Mouse (Mus musculus) thymus, adult 18-20 months (tissue): Measurements from ENCODE around the gene Tagap.

Source experiments
- DNase-seq, 2 experiments: peaks; one replicate each; pipeline ENCODE4 v3.0.0; 2022; ENCODE audit warnings: mixed read lengths in 2 of 2

Tagap gene

GRCm38 (mm10) chr17:7925413-7926160 lies at the start of gene Tagap:
TSS of gene Tagap (plus strand) at chr17:7926000.
- peak; percentile 23 to 38 for DNase-seq

DNA sequence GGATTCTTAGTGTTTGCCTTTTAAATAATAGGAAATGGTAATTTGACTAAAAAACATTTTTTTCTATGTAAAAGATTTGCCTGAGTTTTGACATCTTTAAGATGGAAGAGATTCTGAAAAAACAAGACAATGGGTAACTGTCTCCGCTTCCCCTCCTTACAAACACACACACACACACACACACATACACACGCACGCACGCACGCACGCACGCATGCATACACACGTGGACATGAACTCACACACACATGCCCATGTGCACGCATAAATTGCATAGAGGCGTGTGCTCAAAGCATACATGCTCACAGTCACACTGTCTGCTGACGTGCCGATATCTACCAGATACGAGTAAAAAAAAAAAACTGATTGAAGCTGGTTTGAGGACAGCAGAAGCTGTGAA lies 49.3 kb upstream of the Tagap start:
- DNase-seq = no peak

- DNase-seq = no peak
Measured at GRCm38 (mm10) chr17:7877191-7877764, 48.5 kb upstream of the Tagap start.

GRCm38 (mm10) chr17:7877878-7878277 lies 47.9 kb upstream of the Tagap start:
- DNase-seq = no peak

- no peak for DNase-seq
Measured at GRCm38 (mm10) chr17:7879529-7879928, 46.3 kb upstream of the Tagap start.

DNA sequence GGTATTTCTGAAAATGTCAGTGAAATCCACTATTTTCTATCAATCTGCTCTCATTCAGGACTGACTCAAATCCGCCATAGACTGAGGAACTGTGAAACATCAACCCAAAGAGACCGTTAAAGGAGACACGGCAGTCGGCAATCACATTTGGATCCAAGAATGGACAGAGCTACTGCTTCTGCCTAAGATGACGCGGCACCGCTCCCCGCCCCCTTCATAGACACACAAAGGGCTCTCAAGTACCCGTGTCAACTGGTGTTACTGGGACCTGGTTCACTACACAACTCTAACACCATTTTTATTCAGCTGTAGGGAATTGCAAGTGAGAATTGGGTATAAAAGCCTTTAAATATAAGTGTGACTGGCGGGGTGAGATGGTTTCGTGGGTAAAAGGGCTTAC lies 42.7 kb upstream of the Tagap start:
- no peak for DNase-seq

DNA sequence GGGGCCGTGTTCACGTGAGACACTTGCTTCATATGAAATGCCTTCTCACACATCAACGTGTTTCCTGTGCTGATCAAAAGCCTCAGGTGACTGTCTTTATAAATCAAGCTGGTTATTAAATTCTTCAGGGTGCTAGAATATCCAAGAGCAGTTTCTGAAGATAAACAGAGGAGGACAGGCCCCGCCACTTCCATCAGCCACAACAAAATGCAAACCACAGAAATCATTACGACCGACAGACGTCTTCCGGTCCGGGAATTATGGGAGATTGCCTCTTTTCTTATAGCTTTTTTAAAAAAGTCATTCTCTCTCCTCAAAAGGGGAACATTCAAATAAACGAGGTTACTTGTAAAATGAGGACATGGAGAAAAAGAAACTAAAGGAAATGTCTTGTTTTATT lies 41.2 kb upstream of the Tagap start:
- DNase-seq = no peak

DNA sequence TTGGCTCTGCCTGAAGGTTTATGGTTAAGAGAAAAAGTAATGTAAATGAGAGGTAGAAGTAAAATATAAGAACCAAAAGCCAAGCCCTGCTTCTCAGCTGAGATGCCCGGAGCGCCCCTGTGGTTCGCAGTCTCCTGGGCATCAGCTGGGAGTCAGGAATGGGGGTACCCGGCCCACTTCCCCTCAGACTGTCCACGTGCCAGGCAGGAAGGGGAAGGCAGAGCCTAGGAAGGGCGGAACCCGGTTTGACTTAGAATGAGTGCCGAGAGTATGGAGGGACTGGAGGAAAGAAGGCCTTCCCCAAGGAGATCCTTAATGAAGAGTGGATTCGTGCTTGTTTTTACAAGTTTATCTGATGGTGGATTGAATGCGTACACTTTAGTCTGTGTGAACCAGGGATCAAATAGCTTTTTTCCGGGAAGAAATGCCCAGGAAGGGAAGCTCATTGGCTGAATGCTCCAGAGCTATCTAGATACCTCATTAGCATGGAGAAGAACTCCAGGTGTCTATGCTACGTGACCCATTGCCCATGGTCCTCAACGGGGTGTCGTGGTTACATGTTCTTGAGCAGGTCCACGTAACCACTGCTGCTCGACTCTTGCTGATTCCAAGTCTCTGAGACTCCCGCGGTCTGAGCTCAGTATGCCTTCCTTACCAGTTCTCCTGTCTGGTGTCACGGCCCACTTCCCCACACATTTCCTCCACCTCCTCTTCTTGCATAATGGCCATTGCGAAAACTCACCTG lies 38.6 kb upstream of the Tagap start:
- DNase-seq = no peak

- DNase-seq = no peak
Measured at GRCm38 (mm10) chr17:7888291-7888690, 37.5 kb upstream of the Tagap start.

DNA sequence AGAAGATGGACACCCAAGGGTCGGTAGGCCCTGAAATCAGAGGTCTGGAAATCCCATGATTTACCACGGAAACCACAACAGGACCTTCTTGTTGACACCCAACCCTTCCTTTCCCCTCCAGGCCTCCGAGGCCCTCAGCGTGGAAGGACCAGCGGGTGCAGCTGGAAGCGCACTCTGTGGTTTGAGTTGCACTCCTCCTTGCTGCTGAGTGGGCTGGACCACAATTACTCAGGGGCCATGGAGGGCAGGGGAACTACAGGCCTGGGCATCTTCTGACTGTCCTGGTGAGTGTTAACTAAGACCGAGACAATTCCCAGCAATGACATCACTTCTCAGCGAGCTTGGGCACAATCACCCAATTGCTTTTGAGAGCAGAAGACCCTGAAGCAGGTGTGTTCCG lies 36.8 kb upstream of the Tagap start:
- DNase-seq = no peak

- no peak for DNase-seq
Measured at GRCm38 (mm10) chr17:7892676-7893075, 33.1 kb upstream of the Tagap start.

GRCm38 (mm10) chr17:7894094-7894493 lies 31.7 kb upstream of the Tagap start:
- DNase-seq = no peak

GRCm38 (mm10) chr17:7896047-7896635 lies 29.7 kb upstream of the Tagap start:
- no peak for DNase-seq

DNA sequence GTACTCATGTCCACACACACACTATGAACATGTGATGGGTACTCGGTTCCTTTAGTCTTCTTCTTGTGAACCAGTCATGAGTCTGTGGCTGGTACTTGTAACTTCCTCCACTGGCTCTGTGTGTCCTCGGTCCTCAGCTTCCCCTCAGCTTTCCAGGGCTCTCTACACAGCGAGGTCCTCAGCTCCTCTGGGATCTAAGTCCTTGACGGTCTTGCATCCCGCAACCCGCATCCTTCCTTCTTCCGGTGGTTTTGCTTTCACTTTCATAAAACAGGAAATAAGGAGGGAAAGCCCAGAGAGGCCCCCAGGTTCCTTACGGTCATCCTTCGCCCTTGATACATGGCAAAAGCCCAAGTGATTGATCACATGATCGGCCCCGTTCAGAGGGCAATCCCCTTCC lies 28.7 kb upstream of the Tagap start:
- DNase-seq = no peak

GRCm38 (mm10) chr17:7897756-7898155 lies 28.0 kb upstream of the Tagap start:
- DNase-seq = no peak

DNA sequence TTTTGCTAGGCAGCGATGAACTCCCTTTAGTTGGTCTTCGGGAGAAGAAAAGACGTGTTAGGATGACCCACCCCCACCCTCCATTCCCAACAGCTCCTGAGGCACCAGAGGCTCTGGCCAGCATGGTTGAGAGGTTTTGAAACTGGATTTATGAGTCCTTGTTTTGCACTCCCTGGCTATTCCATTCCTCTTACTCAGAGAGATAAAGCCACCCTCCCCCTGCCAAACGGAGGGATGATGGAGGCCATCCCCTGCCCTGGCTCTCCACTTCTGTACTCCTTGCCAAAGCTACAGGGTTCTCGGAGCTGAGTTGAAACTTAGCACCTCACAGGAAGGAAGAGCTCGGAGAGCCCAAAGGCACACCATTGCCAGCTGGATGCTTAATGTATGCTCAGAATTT lies 26.6 kb upstream of the Tagap start:
- DNase-seq = no peak

DNA sequence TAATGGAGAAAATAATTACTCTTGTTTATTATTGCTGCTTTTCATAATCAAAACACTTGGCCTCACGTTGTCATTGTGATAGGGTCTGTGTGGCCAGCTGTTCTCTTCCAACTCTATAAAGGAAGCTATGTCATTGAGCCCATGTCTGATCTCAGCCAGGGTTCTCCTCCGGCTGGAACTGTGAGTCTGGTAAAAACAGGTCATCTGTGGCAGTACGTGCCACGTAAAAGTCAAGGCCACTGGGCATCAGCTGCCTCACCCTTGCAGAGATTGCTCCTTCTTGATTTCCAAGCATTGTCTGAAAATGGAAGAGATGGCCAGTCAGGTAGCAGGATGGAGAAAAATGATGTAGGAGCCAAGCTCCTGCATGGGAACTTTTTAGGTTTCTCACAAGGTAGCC lies 25.8 kb upstream of the Tagap start:
- no peak for DNase-seq

GRCm38 (mm10) chr17:7901536-7901935 lies 24.3 kb upstream of the Tagap start:
- no peak for DNase-seq

DNA sequence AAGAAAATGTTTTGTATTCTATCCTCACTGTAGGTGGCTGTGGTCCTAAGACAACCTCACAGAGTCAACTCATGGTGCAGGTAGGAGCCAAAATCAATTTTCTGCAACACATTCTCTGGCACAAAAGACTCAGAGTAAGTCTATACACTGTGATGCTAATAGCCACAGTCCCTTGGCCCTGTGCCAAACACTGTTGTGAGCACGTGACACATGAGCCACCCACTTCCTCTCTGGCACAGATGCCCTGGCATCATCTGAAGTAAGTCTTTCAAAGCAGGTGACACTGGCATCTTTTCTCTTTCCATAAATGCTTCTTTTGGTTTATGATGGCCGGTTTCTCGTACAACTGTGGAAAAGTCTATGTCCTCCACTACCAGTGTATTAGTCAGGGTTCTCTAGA lies 23.4 kb upstream of the Tagap start:
- DNase-seq = peak; percentile 73 to 84

DNA sequence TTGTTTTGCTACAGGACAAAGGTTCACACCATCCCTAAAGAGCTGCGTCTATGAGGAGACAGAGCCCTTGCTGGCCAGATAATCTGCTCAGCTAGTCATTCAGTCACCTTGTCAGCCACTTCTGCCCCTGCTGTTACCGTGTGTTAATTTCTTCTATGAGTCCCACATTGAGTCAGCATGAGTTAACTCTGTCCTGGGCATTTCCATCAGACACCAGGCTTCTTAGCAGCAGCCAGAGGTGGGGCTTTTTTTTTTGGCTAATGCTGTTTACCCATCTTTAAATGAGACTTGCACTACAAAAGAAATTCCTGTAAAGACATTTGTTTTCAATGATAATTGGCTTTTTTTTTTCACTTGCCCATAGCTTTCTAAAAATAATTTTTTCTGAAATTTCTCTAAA lies 20.8 kb upstream of the Tagap start:
- no peak for DNase-seq

DNA sequence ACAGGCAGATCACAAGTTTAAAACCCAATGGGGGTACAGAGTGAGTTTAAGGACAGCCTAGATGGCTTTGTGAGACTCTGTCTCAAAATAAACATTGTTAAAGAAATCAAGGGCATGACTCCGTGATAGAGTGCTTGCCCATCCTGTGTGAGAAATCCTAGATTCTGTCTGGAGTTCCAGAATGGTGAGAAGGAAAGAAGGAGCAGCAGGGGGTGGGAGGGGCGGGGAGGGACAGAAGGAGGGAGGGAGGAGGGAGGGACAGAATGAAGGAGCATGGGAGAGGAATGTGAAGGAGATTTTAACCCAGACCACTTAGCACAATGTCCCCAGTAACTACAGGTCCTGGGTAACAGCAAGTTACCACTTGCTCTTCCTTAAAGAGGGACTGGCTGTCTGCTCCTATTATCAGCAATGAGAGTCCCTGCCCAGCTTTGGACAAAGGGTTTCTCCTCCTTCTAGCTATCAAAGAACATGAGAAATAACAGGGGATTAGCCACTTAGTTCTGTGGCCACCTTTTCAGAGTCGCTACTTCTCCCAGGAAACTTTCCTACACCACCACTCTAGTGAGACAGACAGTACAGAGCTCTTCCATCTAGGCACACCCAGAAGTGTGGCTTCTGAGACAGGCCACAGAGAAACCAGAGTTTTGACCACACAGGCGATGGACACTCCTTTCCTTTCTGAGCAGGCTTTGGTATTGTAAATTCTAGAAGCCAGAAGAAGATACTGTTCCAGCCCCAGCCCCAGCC lies 19.7 kb upstream of the Tagap start:
- no peak for DNase-seq

GRCm38 (mm10) chr17:7914596-7915227 lies 11.1 kb upstream of the Tagap start:
- DNase-seq = no peak

DNA sequence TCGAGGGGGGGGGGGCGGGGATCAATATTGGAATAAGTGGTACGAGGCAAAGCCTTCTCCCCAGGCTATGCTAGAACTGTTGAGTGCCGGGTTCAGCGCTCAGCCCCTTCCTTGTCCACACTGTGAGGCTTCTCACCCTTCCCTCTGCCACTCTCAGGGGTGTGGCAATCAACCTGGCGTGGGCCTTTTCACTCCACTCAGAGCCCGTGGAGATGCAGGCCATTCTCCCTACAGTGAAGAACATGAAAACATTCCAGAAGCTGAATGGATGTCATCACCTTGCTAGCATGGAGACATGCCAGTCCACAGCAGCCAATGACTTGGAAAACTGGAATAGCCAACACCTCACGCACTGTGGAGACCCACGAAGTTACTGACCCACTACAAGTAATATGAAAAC lies 10.0 kb upstream of the Tagap start:
- DNase-seq = no peak
